ENCODE assay signal across 10 mouse cellular contexts in the genomic region with DNA sequence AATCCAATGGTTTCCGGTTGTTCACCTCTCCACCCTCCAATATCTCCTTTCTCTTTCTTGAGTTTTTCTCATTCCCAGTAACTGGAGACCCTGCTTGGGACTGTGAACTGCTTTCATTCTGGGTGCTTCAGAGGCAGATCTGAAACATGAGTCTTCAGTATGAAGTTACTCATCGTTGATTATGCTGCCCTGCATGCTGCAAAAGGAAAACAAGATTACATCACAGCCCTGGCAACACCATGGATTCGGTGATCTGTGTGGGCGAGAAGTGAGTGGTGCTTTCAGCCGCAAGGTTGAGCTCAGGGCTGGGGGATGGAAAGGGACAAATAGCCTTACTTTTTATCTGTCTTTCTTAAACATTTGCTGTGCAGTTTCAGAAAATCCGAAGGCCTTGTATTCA.
DNase-seq lines count a peak whose midpoint lies in the region; ATAC-seq and TF ChIP-seq lines count a peak whose summit lies in the region.
"Had no signal": no experiment of that assay in that cellular context is flagged by ENCODE, and none has a peak within 500 bp of the region (broad histone marks: within the 10 kb centered on the region; RNA-seq: fewer than 3 reads in every experiment).

No protein-coding gene starts in this region.

- no peaks in the 10 kb centered on the region for H3K79me2 ChIP-seq in myocyte (ENCODE audit: control insufficient read depth, insufficient read depth)

- no peaks in the 10 kb centered on the region for H3K4me1 ChIP-seq in forebrain, embryonic 11.5 days (replicated peaks; ENCODE audit: control insufficient read depth, insufficient read depth, low read length)
- H3K4me1 ChIP-seq: limb, embryonic 12.5 days; midbrain, embryonic 10.5 days had no signal

- H3K36me3 ChIP-seq in myocyte (ENCODE audit: control insufficient read depth, insufficient read depth), result no peaks in the 10 kb centered on the region
- no peaks in the 10 kb centered on the region for H3K36me3 ChIP-seq in forebrain, embryonic 11.5 days (ENCODE audit: control insufficient read depth, insufficient read depth, low read length)
- H3K36me3 ChIP-seq: limb, embryonic 12.5 days; midbrain, embryonic 10.5 days had no signal

- H3K27ac ChIP-seq in forebrain, embryonic 11.5 days (ENCODE audit: low read depth, low read length), result no peak overlapping the region
- H3K27ac ChIP-seq: limb, embryonic 12.5 days; midbrain, embryonic 10.5 days had no signal

- no peaks in the 10 kb centered on the region for H3K27me3 ChIP-seq in myocyte (ENCODE audit: control insufficient read depth, insufficient read depth, insufficient read length)
- no peaks in the 10 kb centered on the region for H3K27me3 ChIP-seq in forebrain, embryonic 11.5 days (ENCODE audit: control insufficient read depth, insufficient read depth, low read length)
- H3K27me3 ChIP-seq: limb, embryonic 12.5 days had no signal

- no peaks in the 10 kb centered on the region; the same call in 1 of the 2 replicates for H3K9me3 ChIP-seq in forebrain, embryonic 11.5 days (ENCODE audit: control insufficient read depth, low read length)
- H3K9me3 ChIP-seq: limb, embryonic 12.5 days; midbrain, embryonic 10.5 days had no signal

- H3K4me3 ChIP-seq in myocyte, result no peak overlapping the region
- H3K4me3 ChIP-seq in forebrain, embryonic 11.5 days (ENCODE audit: low read depth, low read length), result no peak overlapping the region
- H3K4me3 ChIP-seq: limb, embryonic 12.5 days; midbrain, embryonic 10.5 days had no signal

- no peak for ATAC-seq in forebrain, embryonic 11.5 days (replicated peaks; ENCODE audit: low FRiP score)

- peak; percentile 28 for TF ChIP-seq POLR2A in myocyte (IDR thresholded peaks at IDR 0.05; ENCODE audit: insufficient read length, low read depth)

- peak; percentile 52 for DNase-seq in gastrocnemius, adult 18-20 months (ENCODE audit: low spot score)
- no peak for DNase-seq in gastrocnemius, postnatal 4 days (ENCODE audit: low spot score in 2 of 2)
- DNase-seq in lung, postnatal 10 days, result peak; percentile 24
- no peak for DNase-seq in lung, postnatal 4 days
- peak; percentile 69 for DNase-seq in brain, adult 2 months (ENCODE audit: low read depth, low spot score)
- DNase-seq in forebrain, embryonic 11.5 days (ENCODE audit: low spot score), result no peak
- no peak for DNase-seq in c-Kit-positive CD71-positive TER-119-positive erythroid progenitor cells, embryonic 14.5 days (ENCODE audit: low spot score)

- no peak overlapping the region for H3ac ChIP-seq in myocyte (ENCODE audit: control insufficient read depth, insufficient read length)

- WGBS in forebrain, embryonic 11.5 days, result 83% methylated on average over 6 of the region's 6 CpGs

- H3K9ac ChIP-seq in forebrain, embryonic 11.5 days (ENCODE audit: low read length), result no peak overlapping the region
- H3K9ac ChIP-seq: limb, embryonic 12.5 days had no signal

- peak overlapping the region; percentile 68 for H3K4me2 ChIP-seq in myocyte (ENCODE audit: low read depth)
- no peak overlapping the region for H3K4me2 ChIP-seq in forebrain, embryonic 11.5 days (ENCODE audit: low read depth, low read length, severe bottlenecking)
- H3K4me2 ChIP-seq: limb, embryonic 12.5 days had no signal

TF ChIP-seq in myocyte, 11 proteins besides CTCF, POLR2A, EP300 and RAD21:
- peak; percentile 93 for TF ChIP-seq CEBPB (IDR thresholded peaks at IDR 0.05; ENCODE audit: insufficient read depth, poor library complexity, severe bottlenecking)
- TF ChIP-seq TCF3 (IDR thresholded peaks at IDR 0.05; ENCODE audit: insufficient read length, low read depth), result no peak
- peak; percentile 35 for TF ChIP-seq MAX (IDR thresholded peaks at IDR 0.05; ENCODE audit: low read depth)

Comparison
In these comparisons a context has a peak if more than half of its experiments do, and no peak if none do; other contexts are left out.
1. DNase-seq: peak in gastrocnemius, adult 18-20 months (single experiment), lung, postnatal 10 days (single experiment) and brain, adult 2 months (single experiment); none in gastrocnemius, postnatal 4 days (0 of 2), lung, postnatal 4 days (0 of 2), forebrain, embryonic 11.5 days (single experiment) and c-Kit-positive CD71-positive TER-119-positive erythroid progenitor cells, embryonic 14.5 days (single experiment).